Mouse (Mus musculus): ENCODE measurements around the gene Ica1. TPM values are rescaled to one million over a fixed set of nuclear protein-coding genes. Genes with fewer than 3 reads are reported as not detected.

Gene Ica1
- polyA plus RNA-seq, 1 experiment from 2014 or later: 37.0 TPM

- no peaks in the 10 kb centered on the region for H3K9me3 ChIP-seq
- H3K4me1 ChIP-seq: no peaks in the 10 kb centered on the region
- no peak overlapping the region for H3K4me2 ChIP-seq
- 84% methylated on average over 4 of the region's 4 CpGs for WGBS
- H3K9ac ChIP-seq: no peak overlapping the region
- H3K36me3 ChIP-seq: 0 out of 2 replicates have a peak, but pooled peaks cover 3% of the 10 kb centered on the region
- H3K27ac ChIP-seq: no peak overlapping the region
- no peak overlapping the region for H3K4me3 ChIP-seq
- ATAC-seq (ENCODE audit: borderline replicate concordance, extremely low read depth, low FRiP score, low TSS enrichment): no peak
- H3K27me3 ChIP-seq: no peaks in the 10 kb centered on the region
These were observed 145.6 kb downstream of the Ica1 start for GRCm38 (mm10) chr6:8632701-8633100.

GRCm38 (mm10) chr6:8631986-8632632 is 146.2 kb downstream of the Ica1 start:
- no peaks in the 10 kb centered on the region for H3K9me3 ChIP-seq
- H3K4me3 ChIP-seq: no peak overlapping the region
- H3K36me3 ChIP-seq: 0 out of 2 replicates have a peak, but pooled peaks cover 3% of the 10 kb centered on the region
- H3K4me1 ChIP-seq: no peaks in the 10 kb centered on the region
- WGBS: 46% methylated on average over 5 of the region's 5 CpGs
- H3K4me2 ChIP-seq: no peak overlapping the region
- H3K9ac ChIP-seq: no peak overlapping the region
- no peak overlapping the region for H3K27ac ChIP-seq
- no peak for ATAC-seq (ENCODE audit: borderline replicate concordance, extremely low read depth, low FRiP score, low TSS enrichment)
- no peaks in the 10 kb centered on the region for H3K27me3 ChIP-seq

GRCm38 (mm10) chr6:8631362-8631761 is 146.9 kb downstream of the Ica1 start:
- H3K4me2 ChIP-seq: no peak overlapping the region
- H3K36me3 ChIP-seq: 0 out of 2 replicates have a peak, but pooled peaks cover under 1% of the 10 kb centered on the region
- 80% methylated on average over 8 of the region's 8 CpGs for WGBS
- no peaks in the 10 kb centered on the region for H3K9me3 ChIP-seq
- no peak overlapping the region for H3K27ac ChIP-seq
- H3K4me1 ChIP-seq: no peaks in the 10 kb centered on the region
- ATAC-seq (ENCODE audit: borderline replicate concordance, extremely low read depth, low FRiP score, low TSS enrichment): no peak
- H3K27me3 ChIP-seq: no peaks in the 10 kb centered on the region
- H3K4me3 ChIP-seq: no peak overlapping the region
- H3K9ac ChIP-seq: no peak overlapping the region

GRCm38 (mm10) chr6:8630531-8630930 is 147.8 kb downstream of the Ica1 start:
- no peaks in the 10 kb centered on the region for H3K4me1 ChIP-seq
- 70% methylated on average over 7 of the region's 7 CpGs for WGBS
- no peak for ATAC-seq (ENCODE audit: borderline replicate concordance, extremely low read depth, low FRiP score, low TSS enrichment)

GRCm38 (mm10) chr6:8628715-8629267 is 149.5 kb downstream of the Ica1 start:
- Histone ChIP-seq H3K9me3 (no peaks in the 10 kb centered on the region), H3K4me1 (no peaks in the 10 kb centered on the region), H3K9ac (no peak overlapping the region), H3K27me3 (no peaks in the 10 kb centered on the region), H3K36me3 (no peaks in the 10 kb centered on the region), H3K4me3 (no peak overlapping the region), H3K27ac (no peak overlapping the region), H3K4me2 (no peak overlapping the region)
- 80% methylated on average over 7 of the region's 7 CpGs for WGBS
- ATAC-seq (ENCODE audit: borderline replicate concordance, extremely low read depth, low FRiP score, low TSS enrichment): no peak

More at GRCm38 (mm10) chr6:8630531-8630930, 147.8 kb downstream of the Ica1 start:
- no peaks in the 10 kb centered on the region for H3K27me3 ChIP-seq
- H3K36me3 ChIP-seq: no peaks in the 10 kb centered on the region
- no peak overlapping the region for H3K27ac ChIP-seq
- H3K9me3 ChIP-seq: no peaks in the 10 kb centered on the region
- H3K9ac ChIP-seq: no peak overlapping the region
- no peak overlapping the region for H3K4me2 ChIP-seq
- no peak overlapping the region for H3K4me3 ChIP-seq

- no peaks in the 10 kb centered on the region for H3K27me3 ChIP-seq
- H3K4me2 ChIP-seq: no peak overlapping the region
- H3K4me3 ChIP-seq: no peak overlapping the region
- no peaks in the 10 kb centered on the region for H3K36me3 ChIP-seq
- WGBS: 88% methylated on average over 8 of the region's 8 CpGs
- no peak overlapping the region for H3K9ac ChIP-seq
- H3K4me1 ChIP-seq: no peaks in the 10 kb centered on the region
- no peak overlapping the region for H3K27ac ChIP-seq
- no peaks in the 10 kb centered on the region for H3K9me3 ChIP-seq
- ATAC-seq (ENCODE audit: borderline replicate concordance, extremely low read depth, low FRiP score, low TSS enrichment): no peak
These were observed 150.1 kb downstream of the Ica1 start for GRCm38 (mm10) chr6:8628226-8628625.

- ATAC-seq (ENCODE audit: borderline replicate concordance, extremely low read depth, low FRiP score, low TSS enrichment): no peak
- no peaks in the 10 kb centered on the region for H3K36me3 ChIP-seq
- WGBS: 67% methylated on average over 3 of the region's 3 CpGs
- no peak overlapping the region for H3K4me3 ChIP-seq
- H3K4me2 ChIP-seq: no peak overlapping the region
- no peak overlapping the region for H3K27ac ChIP-seq
- H3K4me1 ChIP-seq: no peaks in the 10 kb centered on the region
- no peak overlapping the region for H3K9ac ChIP-seq
- no peaks in the 10 kb centered on the region for H3K27me3 ChIP-seq
- no peaks in the 10 kb centered on the region for H3K9me3 ChIP-seq
These were observed 155.2 kb downstream of the Ica1 start for GRCm38 (mm10) chr6:8623045-8623444.

GRCm38 (mm10) chr6:8619582-8620350 is 158.5 kb downstream of the Ica1 start:
- Histone ChIP-seq H3K9me3 (no peaks in the 10 kb centered on the region), H3K4me3 (no peak overlapping the region), H3K27me3 (no peaks in the 10 kb centered on the region), H3K4me1 (no peaks in the 10 kb centered on the region), H3K9ac (no peak overlapping the region), H3K36me3 (no peaks in the 10 kb centered on the region), H3K27ac (no peak overlapping the region), H3K4me2 (no peak overlapping the region)
- WGBS: 63% methylated on average over 4 of the region's 4 CpGs
- ATAC-seq (ENCODE audit: borderline replicate concordance, extremely low read depth, low FRiP score, low TSS enrichment): no peak

- H3K4me1 ChIP-seq: no peaks in the 10 kb centered on the region
- no peak overlapping the region for H3K4me3 ChIP-seq
- no peaks in the 10 kb centered on the region for H3K36me3 ChIP-seq
- no peak for ATAC-seq (ENCODE audit: borderline replicate concordance, extremely low read depth, low FRiP score, low TSS enrichment)
- no peak overlapping the region for H3K4me2 ChIP-seq
- H3K9ac ChIP-seq: no peak overlapping the region
- no peak overlapping the region for H3K27ac ChIP-seq
- 55% methylated on average over 2 of the region's 2 CpGs for WGBS
- H3K27me3 ChIP-seq: no peaks in the 10 kb centered on the region
- H3K9me3 ChIP-seq: no peaks in the 10 kb centered on the region
These were observed 160.9 kb downstream of the Ica1 start for GRCm38 (mm10) chr6:8617369-8617768.

- H3K4me2 ChIP-seq: no peak overlapping the region
- no peak for ATAC-seq (ENCODE audit: borderline replicate concordance, extremely low read depth, low FRiP score, low TSS enrichment)
- H3K9ac ChIP-seq: no peak overlapping the region
- H3K4me1 ChIP-seq: no peaks in the 10 kb centered on the region
- H3K27ac ChIP-seq: no peak overlapping the region
- H3K9me3 ChIP-seq: no peaks in the 10 kb centered on the region
- no peak overlapping the region for H3K4me3 ChIP-seq
- no peaks in the 10 kb centered on the region for H3K36me3 ChIP-seq
- H3K27me3 ChIP-seq: no peaks in the 10 kb centered on the region
- 84% methylated on average over 9 of the region's 9 CpGs for WGBS
These were observed 186.6 kb downstream of the Ica1 start for GRCm38 (mm10) chr6:8591665-8592064.

- no peaks in the 10 kb centered on the region for H3K27me3 ChIP-seq
- H3K4me3 ChIP-seq: no peak overlapping the region
- no peak overlapping the region for H3K27ac ChIP-seq
- no peak overlapping the region for H3K4me2 ChIP-seq
- H3K36me3 ChIP-seq: 0 out of 2 replicates have a peak, but pooled peaks cover 3% of the 10 kb centered on the region
- no peak for ATAC-seq (ENCODE audit: borderline replicate concordance, extremely low read depth, low FRiP score, low TSS enrichment)
- H3K9ac ChIP-seq: no peak overlapping the region
- H3K9me3 ChIP-seq: no peaks in the 10 kb centered on the region
- WGBS: 88% methylated on average over 3 of the region's 3 CpGs
- H3K4me1 ChIP-seq: no peaks in the 10 kb centered on the region
These were observed 194.4 kb downstream of the Ica1 start for GRCm38 (mm10) chr6:8583892-8584291.

GRCm38 (mm10) chr6:8582377-8582776 is 195.9 kb downstream of the Ica1 start:
- ATAC-seq (ENCODE audit: borderline replicate concordance, extremely low read depth, low FRiP score, low TSS enrichment): no peak
- 0 out of 2 replicates have a peak, but pooled peaks cover 3% of the 10 kb centered on the region for H3K36me3 ChIP-seq
- H3K9ac ChIP-seq: no peak overlapping the region
- 90% methylated on average over 9 of the region's 9 CpGs for WGBS
- no peaks in the 10 kb centered on the region for H3K27me3 ChIP-seq
- no peaks in the 10 kb centered on the region for H3K9me3 ChIP-seq
- H3K4me3 ChIP-seq: no peak overlapping the region
- H3K4me1 ChIP-seq: no peaks in the 10 kb centered on the region
- H3K4me2 ChIP-seq: no peak overlapping the region
- no peak overlapping the region for H3K27ac ChIP-seq
